12 mouse cellular contexts compared by ENCODE assay signal in the genomic region with DNA sequence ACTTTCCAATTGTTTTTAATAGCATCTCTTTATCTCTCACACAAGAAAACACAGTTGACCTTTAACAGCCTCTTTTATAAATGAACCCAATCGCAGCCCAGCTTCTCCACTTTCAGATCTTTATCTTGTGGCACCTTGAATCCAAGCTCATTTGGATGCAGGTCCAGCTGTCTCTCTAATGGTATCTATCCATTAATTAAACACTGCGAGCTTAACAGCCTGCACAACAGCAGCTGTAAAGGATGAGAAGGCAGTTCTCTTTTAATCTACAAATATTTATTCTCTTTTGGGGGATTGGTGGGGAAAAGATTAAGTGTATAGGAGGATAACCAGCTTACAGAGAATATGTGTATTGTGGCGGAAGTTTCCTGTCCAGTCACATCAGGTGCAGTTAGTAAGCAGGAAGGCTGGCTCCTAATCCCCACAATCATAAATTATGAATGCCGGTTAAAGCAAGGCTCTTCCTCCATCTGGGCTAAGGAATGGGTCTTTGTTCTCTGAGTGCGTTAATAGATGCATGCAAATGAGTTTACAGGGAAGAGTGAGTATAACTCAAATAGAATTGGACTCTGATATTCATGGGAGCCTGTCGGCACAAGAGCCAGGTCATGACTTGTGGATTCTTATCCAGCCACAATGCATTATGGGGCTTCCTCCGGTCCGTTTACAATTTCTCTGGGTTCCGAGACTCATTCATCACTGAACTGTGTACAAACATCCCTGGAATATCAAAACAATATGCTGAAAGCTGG.
DNase-seq lines count a peak whose midpoint lies in the region; ATAC-seq and TF ChIP-seq lines count a peak whose summit lies in the region.
"Had no signal": no experiment of that assay in that cellular context is flagged by ENCODE, and none has a peak within 500 bp of the region (broad histone marks: within the 10 kb centered on the region; RNA-seq: fewer than 3 reads in every experiment).

No protein-coding gene starts in this region.

- peak overlapping the region; percentile 8; the same call in 1 of the 2 replicates for H3K4me2 ChIP-seq in kidney, embryonic 16.5 days (replicated peaks; ENCODE audit: low read depth, low read length)
- H3K4me2 ChIP-seq in forebrain, embryonic 14.5 days (ENCODE audit: low read length): peak overlapping the region; percentile 26
- peak overlapping the region; percentile 28 for H3K4me2 ChIP-seq in midbrain, postnatal 0 days (ENCODE audit: low read depth, low read length, poor library complexity, severe bottlenecking)
- H3K4me2 ChIP-seq in liver, embryonic 12.5 days: no peak overlapping the region
- H3K4me2 ChIP-seq: limb, embryonic 13.5 days had no signal

- H3K4me1 ChIP-seq in kidney, embryonic 16.5 days (ENCODE audit: insufficient read depth, low read length): peaks cover 23% of the 10 kb centered on the region
- H3K4me1 ChIP-seq in forebrain, embryonic 14.5 days (ENCODE audit: control insufficient read depth, insufficient read depth, low read length): peaks cover 14% of the 10 kb centered on the region
- peaks cover 3% of the 10 kb centered on the region; the same call in 1 of the 2 replicates for H3K4me1 ChIP-seq in midbrain, postnatal 0 days (ENCODE audit: insufficient read depth, low read length)
- H3K4me1 ChIP-seq in liver, embryonic 12.5 days: no peaks in the 10 kb centered on the region
- H3K4me1 ChIP-seq: limb, embryonic 13.5 days had no signal

- no peaks in the 10 kb centered on the region for H3K27me3 ChIP-seq in kidney, embryonic 16.5 days (ENCODE audit: insufficient read depth, low read length)
- no peaks in the 10 kb centered on the region for H3K27me3 ChIP-seq in forebrain, embryonic 14.5 days (replicated peaks; ENCODE audit: control insufficient read depth, insufficient read depth, low read length)
- no peaks in the 10 kb centered on the region for H3K27me3 ChIP-seq in midbrain, postnatal 0 days (ENCODE audit: insufficient read depth, low read length)
- H3K27me3 ChIP-seq in liver, embryonic 12.5 days (replicated peaks): no peaks in the 10 kb centered on the region
- H3K27me3 ChIP-seq: limb, embryonic 13.5 days; Patski had no signal

- no peak for TF ChIP-seq CTCF in midbrain, postnatal 0 days (IDR thresholded peaks at IDR 0.05)

- WGBS in kidney, embryonic 16.5 days: 18% methylated on average over 9 of the region's 9 CpGs
- 19% methylated on average over 9 of the region's 9 CpGs for whole genome bisulfite sequencing in forebrain, embryonic 14.5 days
- 19% methylated on average over 9 of the region's 9 CpGs for WGBS in midbrain, postnatal 0 days
- WGBS in liver, embryonic 12.5 days (ENCODE audit: insufficient replicate concordance): 61% methylated on average over 9 of the region's 9 CpGs

- H3K9me3 ChIP-seq in kidney, embryonic 16.5 days (ENCODE audit: low read length): no peaks in the 10 kb centered on the region
- no peaks in the 10 kb centered on the region for H3K9me3 ChIP-seq in forebrain, embryonic 14.5 days (replicated peaks; ENCODE audit: control insufficient read depth, low read length)
- H3K9me3 ChIP-seq in midbrain, postnatal 0 days (ENCODE audit: low read length): no peaks in the 10 kb centered on the region
- no peaks in the 10 kb centered on the region for H3K9me3 ChIP-seq in liver, embryonic 12.5 days (replicated peaks)
- H3K9me3 ChIP-seq: limb, embryonic 13.5 days had no signal

- no peak overlapping the region for H3K4me3 ChIP-seq in kidney, embryonic 16.5 days (ENCODE audit: low read length)
- H3K4me3 ChIP-seq in forebrain, embryonic 14.5 days (ENCODE audit: low read depth, low read length): no peak overlapping the region
- no peak overlapping the region for H3K4me3 ChIP-seq in midbrain, postnatal 0 days (ENCODE audit: low read depth, low read length)
- H3K4me3 ChIP-seq in liver, embryonic 12.5 days: no peak overlapping the region
- H3K4me3 ChIP-seq: limb, embryonic 13.5 days had no signal

- ATAC-seq in kidney, embryonic 16.5 days (ENCODE audit: low FRiP score, low TSS enrichment): peak; percentile 11; the same call in 1 of the 2 replicates
- peak; percentile 88 for ATAC-seq in forebrain, embryonic 14.5 days
- ATAC-seq in midbrain, postnatal 0 days (ENCODE audit: low FRiP score): peak; percentile 49; the same call in 1 of the 2 replicates
- no peak for ATAC-seq in erythroblast, adult 5-6 weeks (replicated peaks; ENCODE audit: low FRiP score, poor library complexity, severe bottlenecking)
- ATAC-seq in liver, embryonic 12.5 days: no peak

- H3K27ac ChIP-seq in kidney, embryonic 16.5 days (ENCODE audit: low read length): peak overlapping the region; percentile 39; the same call in 1 of the 2 replicates
- peak overlapping the region; percentile 58; the same call in 1 of the 2 replicates for H3K27ac ChIP-seq in forebrain, embryonic 14.5 days (ENCODE audit: low read depth, low read length)
- no peak overlapping the region for H3K27ac ChIP-seq in midbrain, postnatal 0 days (ENCODE audit: low read depth, low read length)
- no peak overlapping the region for H3K27ac ChIP-seq in liver, embryonic 12.5 days
- H3K27ac ChIP-seq: limb, embryonic 13.5 days had no signal

- no peak for DNase-seq in kidney, adult 18-20 months
- DNase-seq in forebrain, embryonic 14.5 days (ENCODE audit: low spot score): peak; percentile 74
- peak; percentile 10 for DNase-seq in kidney, postnatal 14 days
- DNase-seq in midbrain, postnatal 0 days (ENCODE audit: low spot score): peak; percentile 25
- no peak for DNase-seq in heart, postnatal 14 days
- DNase-seq: adrenal gland, adult 8-10 months; cerebellum, adult 18-20 months had no signal

- intact Hi-C loops in heart, postnatal 14 days (cut with DNase I): no loop called here

- no peaks in the 10 kb centered on the region for H3K36me3 ChIP-seq in kidney, embryonic 16.5 days (ENCODE audit: insufficient read depth, low read length)
- H3K36me3 ChIP-seq in forebrain, embryonic 14.5 days (ENCODE audit: control insufficient read depth, insufficient read depth, low read length): no peaks in the 10 kb centered on the region
- no peaks in the 10 kb centered on the region for H3K36me3 ChIP-seq in midbrain, postnatal 0 days (ENCODE audit: insufficient read depth, low read length)
- H3K36me3 ChIP-seq in liver, embryonic 12.5 days: no peaks in the 10 kb centered on the region
- H3K36me3 ChIP-seq: limb, embryonic 13.5 days had no signal

- no peak overlapping the region for H3K9ac ChIP-seq in kidney, embryonic 16.5 days (replicated peaks; ENCODE audit: low read length)
- H3K9ac ChIP-seq in forebrain, embryonic 14.5 days (ENCODE audit: low read length): no peak overlapping the region; the same call in 1 of the 2 replicates
- 0 out of 2 replicates have a peak overlapping the region, but pooled peaks have one; percentile 29 for H3K9ac ChIP-seq in midbrain, postnatal 0 days (replicated peaks; ENCODE audit: low read length, poor library complexity, severe bottlenecking)
- no peak overlapping the region for H3K9ac ChIP-seq in liver, embryonic 12.5 days
- H3K9ac ChIP-seq: limb, embryonic 13.5 days had no signal

Comparison
In these comparisons a context has a peak if more than half of its experiments do, and no peak if none do; other contexts are left out.
1. DNase-seq: peak in forebrain, embryonic 14.5 days (single experiment), kidney, postnatal 14 days (single experiment) and midbrain, postnatal 0 days (single experiment); none in kidney, adult 18-20 months (single experiment) and heart, postnatal 14 days (0 of 2).
2. ATAC-seq: peak in kidney, embryonic 16.5 days (single experiment), forebrain, embryonic 14.5 days (single experiment) and midbrain, postnatal 0 days (single experiment); none in erythroblast, adult 5-6 weeks (single experiment) and liver, embryonic 12.5 days (single experiment).
3. H3K27ac ChIP-seq: peak in kidney, embryonic 16.5 days (single experiment) and forebrain, embryonic 14.5 days (single experiment); none in midbrain, postnatal 0 days (single experiment) and liver, embryonic 12.5 days (single experiment).